Mouse (Mus musculus) midbrain, embryonic 16.5 days (tissue): Measurements from ENCODE around the gene Ccdc138. TPM values are rescaled to one million over a fixed set of nuclear protein-coding genes. Genes with fewer than 3 reads are reported as not detected.

Experiments used
- ATAC-seq: fragments of 200-750 bp; cut with Nextera tagmentation; 2 replicates; pipeline ENCODE4 v1.8.0; 2017; ENCODE audit warnings: moderate TSS enrichment
- H3K27ac ChIP-seq: fragments of 300-500 bp; sonication (generic); 2 replicates; pipeline ENCODE4 v1.5.1; 2014; ENCODE audit warnings: mild to moderate bottlenecking, low read length, mixed read lengths
- H3K27me3 ChIP-seq: fragments of 300-500 bp; sonication (generic); 2 replicates; pipeline ENCODE4 v1.6.1; 2014; ENCODE audit warnings: low read depth, low read length, mixed read lengths; ENCODE audit not compliant: control insufficient read depth, insufficient read depth
- H3K36me3 ChIP-seq: fragments of 300-500 bp; sonication (generic); 2 replicates; pipeline ENCODE4 v1.6.1; 2014; ENCODE audit warnings: mild to moderate bottlenecking, low read length, moderate library complexity, mixed read lengths; ENCODE audit not compliant: control insufficient read depth, insufficient read depth
- H3K4me1 ChIP-seq: fragments of 300-500 bp; sonication (generic); 2 replicates; pipeline ENCODE4 v1.6.1; 2014; ENCODE audit warnings: mild to moderate bottlenecking, low read length, mixed read lengths; ENCODE audit not compliant: control insufficient read depth, insufficient read depth
- H3K4me2 ChIP-seq: fragments of 300-500 bp; sonication (generic); 2 replicates; pipeline ENCODE4 v1.6.1; 2014; ENCODE audit warnings: mild to moderate bottlenecking, low read length, mixed read lengths
- H3K4me3 ChIP-seq: fragments of 300-500 bp; sonication (generic); 2 replicates; pipeline ENCODE4 v1.5.1; 2014; ENCODE audit warnings: low read depth, mild to moderate bottlenecking, low read length, moderate library complexity, mixed read lengths
- H3K9ac ChIP-seq: fragments of 300-500 bp; sonication (generic); 2 replicates; pipeline ENCODE4 v1.6.1; 2014; ENCODE audit warnings: low read depth, low read length, mixed read lengths
- H3K9me3 ChIP-seq: fragments of 300-500 bp; sonication (generic); replicated peaks from 2 replicates; pipeline ENCODE4 v1.6.1; 2014; ENCODE audit warnings: mild to moderate bottlenecking, low read length, mixed read lengths; ENCODE audit not compliant: control insufficient read depth, poor library complexity, severe bottlenecking
- whole genome bisulfite sequencing: fragments of 180-500 bp; shearing (Covaris S2); extraction: QIAGEN DNeasy Blood & Tissue Kit; methylation state at CpG from one replicate; pipeline ENCODE4 v1.1.7; 2014; 5-methylcytosine and 5-hydroxymethylcytosine counted together
- polyA plus RNA-seq: library from polyadenylated mRNA; unstranded; fragments of >200 nt; fragmentation: Nextera tagmentation; extraction: Ambion mirVana; gene quantifications from 2 replicates; pipeline ENCODE4 v1.2.1, GENCODE M21; 2015

Ccdc138 gene
- polyA plus RNA-seq, 1 experiment from 2014 or later, result 10.1 TPM

DNA sequence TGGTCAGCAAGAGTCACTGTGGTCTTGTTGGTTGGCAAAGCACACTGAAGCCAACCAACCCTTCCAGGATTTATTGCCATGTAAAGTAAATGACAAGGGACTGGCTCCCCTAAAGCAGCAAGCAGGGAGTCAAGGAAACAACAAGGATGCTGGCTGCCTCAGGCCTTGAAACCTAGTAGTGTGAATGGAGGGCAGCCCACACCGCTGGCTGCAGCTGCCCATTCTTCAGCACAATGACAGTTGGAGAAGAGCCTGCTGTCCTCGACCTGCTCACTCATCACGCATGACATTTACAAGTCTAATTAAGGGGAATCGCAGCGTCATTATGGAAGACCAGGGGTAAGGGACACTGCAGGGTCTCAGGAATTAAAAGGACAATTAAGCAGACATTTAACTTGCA lies 103.2 kb downstream of the Ccdc138 start:
- WGBS, result 2% methylated on average over 5 of the region's 5 CpGs
- Histone ChIP-seq H3K36me3 (no peaks in the 10 kb centered on the region), H3K4me2 (no peak overlapping the region), H3K27ac (peak overlapping the region; percentile 65), H3K27me3 (no peaks in the 10 kb centered on the region), H3K4me1 (peaks cover 8% of the 10 kb centered on the region), H3K9me3 (no peaks in the 10 kb centered on the region), H3K9ac (no peak overlapping the region), H3K4me3 (no peak overlapping the region)
- ATAC-seq, result peak; percentile 56

- WGBS, result 15% methylated on average over 6 of the region's 6 CpGs
- Histone ChIP-seq H3K36me3 (no peaks in the 10 kb centered on the region), H3K4me1 (peaks cover 8% of the 10 kb centered on the region), H3K9ac (no peak overlapping the region), H3K27me3 (no peaks in the 10 kb centered on the region), H3K9me3 (no peaks in the 10 kb centered on the region), H3K27ac (peak overlapping the region; percentile 65), H3K4me3 (no peak overlapping the region), H3K4me2 (no peak overlapping the region)
- peak; percentile 79; the same call in 1 of the 2 replicates for ATAC-seq
Observed at GRCm38 (mm10) chr10:58601431-58601901, 103.7 kb downstream of the Ccdc138 start.

- Histone ChIP-seq H3K36me3 (no peaks in the 10 kb centered on the region), H3K9me3 (no peaks in the 10 kb centered on the region), H3K4me3 (no peak overlapping the region), H3K4me2 (no peak overlapping the region), H3K9ac (no peak overlapping the region), H3K27ac (peak overlapping the region; percentile 65), H3K4me1 (peaks cover 8% of the 10 kb centered on the region), H3K27me3 (no peaks in the 10 kb centered on the region)
- 75% methylated on average over 7 of the region's 7 CpGs for WGBS
- no peak; the same call in 1 of the 2 replicates for ATAC-seq
Observed at GRCm38 (mm10) chr10:58601946-58602345, 104.2 kb downstream of the Ccdc138 start.

- no peak for ATAC-seq
- Histone ChIP-seq H3K4me2 (no peak overlapping the region), H3K27me3 (no peaks in the 10 kb centered on the region), H3K4me3 (no peak overlapping the region), H3K4me1 (peaks cover 8% of the 10 kb centered on the region), H3K9ac (no peak overlapping the region), H3K9me3 (no peaks in the 10 kb centered on the region), H3K36me3 (no peaks in the 10 kb centered on the region), H3K27ac (no peak overlapping the region)
- 85% methylated on average over 2 of the region's 2 CpGs for WGBS
Observed at GRCm38 (mm10) chr10:58604779-58605178, 107.0 kb downstream of the Ccdc138 start.

DNA sequence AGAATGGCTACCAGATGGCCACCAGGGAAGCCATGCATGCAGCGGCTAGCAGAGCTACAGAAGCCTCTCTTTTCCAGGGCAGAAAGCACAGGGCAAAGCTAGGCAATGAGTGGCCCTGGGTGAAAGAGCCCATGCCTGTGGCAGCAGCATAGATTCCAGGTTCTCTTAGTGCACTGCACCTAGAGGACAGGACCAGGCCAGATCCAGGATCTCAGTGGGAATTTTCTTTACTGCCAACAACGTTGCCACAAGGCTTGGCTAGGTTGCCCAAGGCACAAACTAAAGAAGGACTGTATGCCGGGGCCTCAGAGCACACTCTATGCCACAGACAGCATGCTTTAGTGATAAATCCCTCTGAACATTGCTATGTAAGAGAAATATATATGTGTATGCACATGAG lies 108.6 kb downstream of the Ccdc138 start:
- no peak overlapping the region for H3K4me3 ChIP-seq
- H3K36me3 ChIP-seq, result no peaks in the 10 kb centered on the region
- ATAC-seq, result no peak
- no peaks in the 10 kb centered on the region for H3K9me3 ChIP-seq
- no peak overlapping the region for H3K4me2 ChIP-seq
- peaks cover 4% of the 10 kb centered on the region; the same call in 1 of the 2 replicates for H3K4me1 ChIP-seq
- no peak overlapping the region for H3K9ac ChIP-seq
- no peaks in the 10 kb centered on the region for H3K27me3 ChIP-seq
- WGBS, result 91% methylated on average over 3 of the region's 3 CpGs
- H3K27ac ChIP-seq, result no peak overlapping the region

DNA sequence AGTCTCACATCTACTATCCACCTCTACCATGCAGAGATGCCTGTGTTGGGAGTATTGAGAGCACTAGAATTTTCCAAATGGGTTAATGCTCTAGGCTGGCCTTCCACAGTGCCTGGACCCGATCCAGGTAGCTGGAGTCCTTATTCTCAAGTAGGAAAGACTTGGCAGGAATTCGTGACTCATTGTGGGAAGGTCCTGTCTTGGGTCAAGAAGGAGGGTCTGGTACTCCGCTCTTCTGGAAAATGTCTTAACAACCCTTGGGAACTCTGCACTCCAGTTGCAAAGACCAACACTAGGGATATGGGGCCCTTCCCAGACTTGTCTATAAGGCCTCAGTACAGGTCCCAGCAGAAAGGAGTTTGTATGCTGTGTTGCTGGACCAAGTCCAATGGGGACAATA lies 111.1 kb downstream of the Ccdc138 start:
- Histone ChIP-seq H3K36me3 (no peaks in the 10 kb centered on the region), H3K4me3 (no peak overlapping the region), H3K27ac (no peak overlapping the region), H3K4me1 (no peaks in the 10 kb centered on the region), H3K4me2 (no peak overlapping the region), H3K9ac (no peak overlapping the region), H3K27me3 (no peaks in the 10 kb centered on the region), H3K9me3 (no peaks in the 10 kb centered on the region)
- 77% methylated on average over 3 of the region's 3 CpGs for WGBS
- no peak for ATAC-seq

DNA sequence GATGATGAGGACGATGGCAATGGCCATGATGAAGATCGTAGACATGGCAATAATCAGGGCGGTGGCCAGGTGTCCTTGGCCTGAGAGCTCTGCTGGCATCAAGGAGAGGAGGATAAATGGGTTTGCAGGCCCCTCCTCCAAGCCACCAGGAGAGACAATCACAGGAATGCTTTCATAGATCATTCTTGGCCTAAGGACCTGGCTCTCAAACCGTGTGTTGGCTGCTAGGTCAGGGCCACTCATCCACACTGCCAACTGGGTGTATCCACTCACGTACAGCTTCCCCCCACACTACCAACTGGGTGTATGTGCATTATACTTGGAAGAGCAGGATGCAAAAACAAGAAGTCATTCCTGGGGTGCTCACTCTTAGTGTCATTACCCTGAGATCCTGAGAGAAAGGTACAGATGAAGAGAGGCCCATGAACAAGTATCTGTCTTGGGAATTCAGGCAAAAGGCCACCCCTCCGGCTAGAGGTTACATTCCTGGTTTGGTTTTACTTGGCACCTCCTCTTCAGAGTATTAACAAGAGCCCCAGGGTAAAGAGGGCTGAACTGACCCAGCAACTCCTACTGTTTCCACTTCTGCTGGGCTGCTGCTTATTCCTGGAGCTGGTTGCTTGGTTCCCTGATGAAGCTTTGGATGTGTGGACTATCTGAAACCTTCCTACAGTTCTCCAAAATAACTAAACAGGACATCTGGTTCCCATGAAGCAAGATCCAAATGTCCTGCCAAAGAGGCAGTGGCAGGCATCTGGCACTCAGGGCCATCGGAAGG lies 112.9 kb downstream of the Ccdc138 start:
- Histone ChIP-seq H3K9me3 (no peaks in the 10 kb centered on the region), H3K27ac (no peak overlapping the region), H3K36me3 (no peaks in the 10 kb centered on the region), H3K4me2 (no peak overlapping the region), H3K9ac (no peak overlapping the region), H3K4me3 (no peak overlapping the region), H3K4me1 (no peaks in the 10 kb centered on the region), H3K27me3 (no peaks in the 10 kb centered on the region)
- ATAC-seq, result no peak
- WGBS, result 87% methylated on average over 7 of the region's 7 CpGs

DNA sequence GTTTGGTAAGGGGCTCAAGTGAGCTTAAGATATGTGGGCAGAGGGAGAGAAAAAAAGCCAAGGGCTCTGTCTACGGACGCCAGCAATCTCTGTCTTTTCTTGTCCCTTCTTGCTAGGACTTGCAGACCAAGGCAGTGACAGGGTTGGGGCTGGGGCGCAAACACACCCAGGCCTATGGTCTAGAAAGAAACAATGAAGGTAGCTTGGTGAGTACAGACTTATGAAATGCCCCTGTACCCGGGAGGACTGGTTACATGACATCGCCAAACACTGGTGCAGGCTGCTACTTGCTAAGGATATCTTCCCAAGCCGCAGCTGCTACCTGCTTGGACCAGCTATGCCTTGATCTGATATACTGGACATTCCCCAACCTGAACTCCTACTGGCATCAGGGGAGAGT lies 116.9 kb downstream of the Ccdc138 start:
- 94% methylated on average over 6 of the region's 6 CpGs for WGBS
- no peak overlapping the region for H3K27ac ChIP-seq
- no peak for ATAC-seq
- H3K4me1 ChIP-seq, result no peaks in the 10 kb centered on the region
- no peak overlapping the region for H3K4me2 ChIP-seq
- no peak overlapping the region for H3K9ac ChIP-seq
- no peaks in the 10 kb centered on the region for H3K27me3 ChIP-seq
- H3K9me3 ChIP-seq, result no peaks in the 10 kb centered on the region
- H3K36me3 ChIP-seq, result no peaks in the 10 kb centered on the region
- H3K4me3 ChIP-seq, result no peak overlapping the region

- H3K27me3 ChIP-seq, result no peaks in the 10 kb centered on the region
- H3K9ac ChIP-seq, result no peak overlapping the region
- no peak for ATAC-seq
- no peak overlapping the region for H3K4me3 ChIP-seq
- H3K36me3 ChIP-seq, result no peaks in the 10 kb centered on the region
- WGBS, result 88% methylated on average over 5 of the region's 5 CpGs
- no peak overlapping the region for H3K27ac ChIP-seq
- no peaks in the 10 kb centered on the region for H3K4me1 ChIP-seq
- no peaks in the 10 kb centered on the region for H3K9me3 ChIP-seq
- H3K4me2 ChIP-seq, result no peak overlapping the region
Observed at GRCm38 (mm10) chr10:58616565-58616964, 118.8 kb downstream of the Ccdc138 start.
